Mouse (Mus musculus) embryonic facial prominence, embryonic 10.5 days (tissue): ENCODE measurements around the gene Polr1b. TPM values are rescaled to one million over a fixed set of nuclear protein-coding genes. Genes with fewer than 3 reads are reported as not detected.

ENCODE experiments used
- DNase-seq: peaks from one replicate; pipeline ENCODE4 v3.0.0-alpha.2; 2017; ENCODE audit warnings: low spot score
- H3K27ac ChIP-seq: fragments of 300-500 bp; sonication (generic); replicated peaks from 2 replicates; pipeline ENCODE4 v1.5.1; 2016; ENCODE audit warnings: mild to moderate bottlenecking
- H3K27me3 ChIP-seq: fragments of 300-500 bp; sonication (generic); replicated peaks from 2 replicates; pipeline ENCODE4 v1.6.1; 2016; ENCODE audit warnings: low read depth, mild to moderate bottlenecking; ENCODE audit not compliant: poor library complexity, severe bottlenecking
- H3K36me3 ChIP-seq: fragments of 300-500 bp; sonication (generic); replicated peaks from 2 replicates; pipeline ENCODE4 v1.6.1; 2016; ENCODE audit warnings: mild to moderate bottlenecking, moderate library complexity
- H3K4me1 ChIP-seq: fragments of 300-500 bp; sonication (generic); 2 replicates; pipeline ENCODE4 v1.6.1; 2016
- H3K4me3 ChIP-seq: fragments of 300-500 bp; sonication (generic); 2 replicates; pipeline ENCODE4 v1.5.1; 2016; ENCODE audit warnings: mild to moderate bottlenecking, moderate library complexity
- H3K9me3 ChIP-seq: fragments of 300-500 bp; sonication (generic); 2 replicates; pipeline ENCODE4 v1.6.1; 2016; ENCODE audit warnings: mild to moderate bottlenecking
- WGBS: fragments of 180-500 bp; shearing (Covaris S2); methylation state at CpG from one replicate; pipeline ENCODE4 v1.1.7; 2016; 5-methylcytosine and 5-hydroxymethylcytosine counted together
- polyA plus RNA-seq: library from polyadenylated mRNA; unstranded; fragments of >200 nt; fragmentation: Nextera tagmentation; extraction: Ambion mirVana; gene quantifications from 2 replicates; pipeline ENCODE4 v1.2.1, GENCODE M21; 2016

Polr1b gene
- 48.7 and 48.9 TPM in 2 replicates for polyA plus RNA-seq

GRCm38 (mm10) chr2:129100784-129101310 lies at the start of gene Polr1b:
Polr1b (plus strand) TSS chr2:129100995.
- no peaks in the 10 kb centered on the region for H3K9me3 ChIP-seq
- peaks cover 10% of the 10 kb centered on the region; the same call in 1 of the 2 replicates for H3K4me1 ChIP-seq
- DNase-seq = peak; percentile 93
- H3K27me3 ChIP-seq = no peaks in the 10 kb centered on the region
- peak within 1 kb of the TSS; percentile 89 for H3K4me3 ChIP-seq
- peaks cover 33% of the 10 kb centered on the region for H3K36me3 ChIP-seq
- peak within 1 kb of the TSS; percentile 87 for H3K27ac ChIP-seq
- WGBS = under 1% methylated on average over 35 of the region's 35 CpGs

GRCm38 (mm10) chr2:129052451-129052983 lies 48.3 kb upstream of the Polr1b start:
- 80% methylated on average over 4 of the region's 4 CpGs for WGBS
- Histone ChIP-seq H3K9me3 (peaks cover 6% of the 10 kb centered on the region), H3K4me3 (no peak overlapping the region), H3K4me1 (no peaks in the 10 kb centered on the region), H3K36me3 (no peaks in the 10 kb centered on the region), H3K27me3 (no peaks in the 10 kb centered on the region), H3K27ac (no peak overlapping the region)
- DNase-seq = no peak

DNA sequence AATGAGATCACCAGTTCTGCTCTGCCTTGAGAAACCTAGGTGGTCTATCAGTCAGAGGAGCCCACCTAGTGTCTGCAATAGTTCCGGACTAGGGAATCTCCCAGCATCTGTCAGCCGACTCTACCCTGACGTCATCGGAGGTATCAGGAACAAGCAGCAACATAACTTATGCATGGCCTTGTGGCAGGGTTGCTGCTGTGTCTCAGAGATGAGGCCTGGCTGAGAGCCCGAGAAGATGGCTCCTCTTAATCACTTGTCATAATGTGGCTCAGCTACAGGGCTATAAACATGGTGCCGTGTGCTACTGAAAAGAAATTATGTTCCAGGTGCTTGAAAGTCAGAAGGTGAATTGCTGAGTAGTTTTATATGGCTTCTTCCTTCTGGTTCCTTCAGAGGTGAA lies 45.1 kb upstream of the Polr1b start:
- 89% methylated on average over 6 of the region's 6 CpGs for WGBS
- Histone ChIP-seq H3K27ac (no peak overlapping the region), H3K27me3 (no peaks in the 10 kb centered on the region), H3K4me1 (no peaks in the 10 kb centered on the region), H3K36me3 (no peaks in the 10 kb centered on the region), H3K9me3 (peaks cover 13% of the 10 kb centered on the region), H3K4me3 (no peak overlapping the region)
- no peak for DNase-seq

DNA sequence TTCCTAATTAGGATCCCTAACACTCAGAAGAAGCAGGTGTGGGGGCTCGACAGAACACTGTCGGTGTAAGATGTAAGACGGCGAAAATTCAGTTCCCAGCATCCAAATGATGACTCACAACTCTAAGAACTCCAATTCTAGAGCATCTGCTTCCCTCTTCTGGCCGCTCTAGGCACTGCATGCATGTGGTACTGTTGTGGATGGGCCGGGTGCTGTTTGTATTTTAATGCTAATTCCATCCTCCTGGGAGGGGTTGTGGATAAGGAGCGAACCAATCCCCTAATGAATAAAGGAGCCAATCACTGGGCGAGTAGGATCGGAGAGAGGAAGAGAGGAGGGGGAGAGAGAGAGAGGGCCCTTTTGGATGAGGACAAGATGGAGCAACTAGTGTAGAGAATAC lies 44.2 kb upstream of the Polr1b start:
- DNase-seq = peak; percentile 15
- peaks cover 13% of the 10 kb centered on the region for H3K9me3 ChIP-seq
- H3K36me3 ChIP-seq = no peaks in the 10 kb centered on the region
- H3K27ac ChIP-seq = no peak overlapping the region
- 47% methylated on average over 9 of the region's 9 CpGs for WGBS
- H3K4me1 ChIP-seq = no peaks in the 10 kb centered on the region
- no peak overlapping the region for H3K4me3 ChIP-seq
- no peaks in the 10 kb centered on the region for H3K27me3 ChIP-seq

DNA sequence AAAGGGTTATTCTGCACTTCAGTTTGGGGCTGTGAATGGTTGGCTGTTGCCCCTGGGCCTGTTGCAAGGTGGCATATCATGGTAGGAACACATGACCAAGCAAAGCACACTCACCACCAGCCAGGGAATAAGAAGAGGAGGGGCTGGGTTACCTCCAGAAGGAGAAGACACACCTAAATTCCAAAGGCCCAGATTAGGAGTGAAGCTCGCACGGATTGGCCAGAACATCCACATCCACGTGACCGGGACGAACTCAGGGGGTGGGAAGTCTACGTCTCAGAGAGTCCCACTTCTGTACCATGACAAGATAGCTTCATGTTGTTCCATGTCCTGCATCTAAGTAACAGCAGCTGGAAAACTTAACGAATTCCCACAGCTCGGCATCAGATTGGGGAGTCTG lies 43.5 kb upstream of the Polr1b start:
- no peak overlapping the region for H3K27ac ChIP-seq
- no peaks in the 10 kb centered on the region for H3K27me3 ChIP-seq
- H3K4me1 ChIP-seq = no peaks in the 10 kb centered on the region
- 91% methylated on average over 8 of the region's 8 CpGs for WGBS
- peaks cover 13% of the 10 kb centered on the region for H3K9me3 ChIP-seq
- no peak overlapping the region for H3K4me3 ChIP-seq
- no peak for DNase-seq
- no peaks in the 10 kb centered on the region for H3K36me3 ChIP-seq

DNA sequence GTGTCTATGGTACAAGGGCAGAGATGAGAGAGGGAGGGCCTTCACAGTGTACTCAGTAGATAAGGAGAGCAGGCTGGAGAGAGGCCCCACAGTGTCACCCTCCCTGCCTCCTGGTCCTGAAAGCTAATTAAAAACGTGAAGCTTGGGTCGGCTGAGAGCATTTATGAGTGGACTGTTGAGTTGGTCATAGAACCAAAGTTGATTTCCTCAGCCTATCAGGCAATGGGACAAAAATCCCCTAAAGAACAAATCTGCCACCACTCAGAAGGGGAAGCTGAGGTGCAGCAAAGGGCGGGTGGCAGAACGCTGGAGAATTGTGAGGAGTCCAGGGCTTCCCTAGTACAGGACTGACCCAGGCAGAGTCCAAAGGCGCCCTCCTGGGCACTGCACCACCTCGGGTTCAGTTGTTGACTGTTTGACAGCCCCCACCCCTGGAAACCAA lies 42.9 kb upstream of the Polr1b start:
- Histone ChIP-seq H3K4me3 (no peak overlapping the region), H3K4me1 (no peaks in the 10 kb centered on the region), H3K27me3 (no peaks in the 10 kb centered on the region), H3K27ac (no peak overlapping the region), H3K36me3 (no peaks in the 10 kb centered on the region), H3K9me3 (peaks cover 13% of the 10 kb centered on the region)
- no peak for DNase-seq
- WGBS = 88% methylated on average over 6 of the region's 6 CpGs

GRCm38 (mm10) chr2:129061456-129062059 lies 39.2 kb upstream of the Polr1b start:
- H3K4me1 ChIP-seq = peaks cover 11% of the 10 kb centered on the region
- WGBS = 79% methylated on average over 10 of the region's 10 CpGs
- H3K27me3 ChIP-seq = no peaks in the 10 kb centered on the region
- H3K27ac ChIP-seq = no peak overlapping the region
- peaks cover 9% of the 10 kb centered on the region; the same call in 1 of the 2 replicates for H3K9me3 ChIP-seq
- no peaks in the 10 kb centered on the region for H3K36me3 ChIP-seq
- no peak for DNase-seq
- no peak overlapping the region for H3K4me3 ChIP-seq

- peak; percentile 89 for DNase-seq
- Histone ChIP-seq H3K27me3 (no peaks in the 10 kb centered on the region), H3K27ac (peak within 1 kb of the TSS; percentile 92), H3K4me1 (peaks cover 22% of the 10 kb centered on the region), H3K9me3 (no peaks in the 10 kb centered on the region), H3K4me3 (peak within 1 kb of the TSS; percentile 92), H3K36me3 (peaks cover 28% of the 10 kb centered on the region)
- WGBS = 2% methylated on average over 62 of the region's 62 CpGs
Measured at GRCm38 (mm10) chr2:129065437-129066282, 35.1 kb upstream of the Polr1b start, which contains the start of gene Ttl. Ttl (plus strand) TSS chr2:129065942.

- peaks cover 29% of the 10 kb centered on the region for H3K36me3 ChIP-seq
- no peaks in the 10 kb centered on the region for H3K27me3 ChIP-seq
- peak; percentile 70 for DNase-seq
- no peaks in the 10 kb centered on the region for H3K9me3 ChIP-seq
- 1% methylated on average over 20 of the region's 20 CpGs for WGBS
- peak overlapping the region; percentile 92 for H3K27ac ChIP-seq
- peaks cover 22% of the 10 kb centered on the region for H3K4me1 ChIP-seq
- H3K4me3 ChIP-seq = peak overlapping the region; percentile 92
Measured at GRCm38 (mm10) chr2:129066326-129066725, 34.5 kb upstream of the Polr1b start.

DNA sequence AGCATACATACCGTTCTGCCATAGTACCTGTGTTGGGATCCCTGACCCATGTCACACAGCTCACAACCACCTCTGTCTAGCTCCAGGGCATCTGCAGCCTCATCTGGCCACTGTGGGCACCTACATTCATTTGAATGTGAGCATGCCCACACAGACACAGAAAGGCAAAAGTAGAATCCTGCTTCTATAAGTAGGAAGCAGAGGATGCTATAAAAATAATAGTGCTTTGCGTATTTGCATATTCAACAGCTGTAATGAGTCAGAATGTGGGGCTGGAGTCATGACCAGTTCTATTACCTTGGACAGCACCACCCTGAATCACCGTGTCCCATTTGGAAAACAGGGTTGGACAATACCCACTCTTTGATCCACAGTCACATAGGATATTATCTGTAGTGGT lies 30.5 kb upstream of the Polr1b start:
- Histone ChIP-seq H3K4me1 (peaks cover 19% of the 10 kb centered on the region), H3K27ac (no peak overlapping the region), H3K9me3 (no peaks in the 10 kb centered on the region), H3K4me3 (no peak overlapping the region), H3K27me3 (no peaks in the 10 kb centered on the region), H3K36me3 (peaks cover 29% of the 10 kb centered on the region)
- WGBS = 88% methylated on average over 3 of the region's 3 CpGs
- no peak for DNase-seq

DNA sequence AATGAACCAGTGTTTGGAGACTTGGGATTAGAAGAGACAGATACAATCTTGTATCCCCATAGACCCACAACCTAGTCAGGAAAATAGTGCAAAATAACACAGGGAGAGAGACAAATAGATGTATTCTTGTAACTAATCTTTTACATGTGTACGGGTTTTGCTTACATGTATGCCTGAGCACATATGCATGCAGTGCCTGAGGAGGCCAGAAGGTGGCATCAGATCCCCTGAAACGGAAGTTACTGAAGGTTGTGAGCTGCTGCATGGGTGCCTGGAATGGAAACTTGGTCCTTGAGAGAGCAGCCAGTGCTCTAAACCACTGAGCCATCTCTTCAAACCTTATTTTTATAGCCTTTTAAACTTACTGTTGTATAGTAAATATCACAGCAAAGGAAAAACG lies 22.5 kb upstream of the Polr1b start:
- 85% methylated on average over 3 of the region's 3 CpGs for WGBS
- H3K36me3 ChIP-seq = peaks cover 67% of the 10 kb centered on the region

GRCm38 (mm10) chr2:129079194-129079593 lies 21.6 kb upstream of the Polr1b start:
- Histone ChIP-seq H3K4me1 (no peaks in the 10 kb centered on the region), H3K27me3 (no peaks in the 10 kb centered on the region), H3K9me3 (0 out of 2 replicates have a peak, but pooled peaks cover 3% of the 10 kb centered on the region), H3K27ac (no peak overlapping the region), H3K36me3 (peaks cover 73% of the 10 kb centered on the region), H3K4me3 (no peak overlapping the region)
- DNase-seq = no peak
- 86% methylated on average over 2 of the region's 2 CpGs for WGBS

More for the DNA sequence above, 22.5 kb upstream of the Polr1b start:
- no peak overlapping the region for H3K27ac ChIP-seq
- H3K9me3 ChIP-seq = 0 out of 2 replicates have a peak, but pooled peaks cover 3% of the 10 kb centered on the region
- H3K4me3 ChIP-seq = no peak overlapping the region
- H3K4me1 ChIP-seq = no peaks in the 10 kb centered on the region
- DNase-seq = peak; percentile 31
- no peaks in the 10 kb centered on the region for H3K27me3 ChIP-seq
